Mouse (Mus musculus) testis, postnatal 10 days (tissue): ENCODE results near the gene Pfkfb4.

Source experiments
- DNase-seq: peaks from one replicate; pipeline ENCODE4 v3.0.0; 2021; ENCODE audit warnings: low spot score

Pfkfb4 gene

DNA sequence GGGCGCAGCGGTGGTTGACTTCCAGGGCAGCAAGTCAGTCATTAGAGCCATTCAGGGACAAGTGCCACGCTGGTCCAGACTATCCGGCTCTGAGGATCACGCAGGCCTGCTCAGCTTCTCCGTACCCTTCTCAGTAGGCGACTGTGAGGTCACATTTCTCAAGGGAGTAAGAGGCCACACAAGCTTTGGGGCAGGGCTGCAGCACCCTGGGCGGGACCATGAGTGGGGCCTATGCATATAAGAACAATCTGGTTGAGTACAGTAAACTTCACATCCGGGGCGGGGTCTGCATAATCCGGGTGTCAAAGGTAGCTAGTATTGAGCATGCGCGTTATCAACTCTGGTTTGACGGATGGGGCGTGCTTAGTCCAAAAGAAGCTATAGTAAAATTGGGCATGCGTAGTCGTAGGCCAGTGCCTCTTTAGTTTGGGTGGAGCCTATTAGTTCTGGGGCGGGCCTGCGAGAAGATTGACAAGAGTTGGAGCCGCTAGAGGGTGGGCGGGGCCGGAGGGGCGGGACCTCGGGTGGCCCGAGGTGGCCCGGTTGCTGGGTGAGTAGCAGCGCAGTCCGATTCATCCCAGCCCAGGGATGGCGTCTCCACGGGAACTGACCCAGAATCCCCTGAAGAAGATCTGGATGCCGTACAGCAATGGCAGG lies at the start of gene Pfkfb4:
TSS of gene Pfkfb4 (plus strand) at position 351 of the 657 bp plus-strand sequence.
- DNase-seq: peak; percentile 90

- peak; percentile 35 for DNase-seq
Measured at GRCm38 (mm10) chr9:108945111-108945510, 46.5 kb upstream of the Pfkfb4 start.

DNA sequence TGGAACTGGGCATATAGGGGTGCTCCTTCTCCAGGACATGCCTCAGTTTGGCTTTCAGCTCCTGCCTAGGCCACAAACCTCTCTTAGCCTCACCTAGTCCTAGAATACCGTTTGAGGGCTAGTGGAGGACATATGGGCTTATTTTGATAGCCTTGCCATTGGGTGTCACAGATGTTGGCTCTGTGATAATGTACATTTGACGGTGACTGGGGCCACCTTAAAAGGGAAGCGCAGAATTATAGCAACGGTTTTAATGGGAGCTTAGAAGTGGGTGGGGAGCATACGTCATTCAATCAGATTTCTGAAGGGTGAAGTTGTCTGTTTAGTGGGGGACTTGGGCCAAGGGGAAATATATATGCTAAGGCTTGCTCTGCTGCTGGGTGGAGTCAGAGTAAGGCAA lies 46.0 kb upstream of the Pfkfb4 start:
- DNase-seq: no peak

GRCm38 (mm10) chr9:108949231-108949966 lies 42.2 kb upstream of the Pfkfb4 start:
- DNase-seq: peak; percentile 67

DNA sequence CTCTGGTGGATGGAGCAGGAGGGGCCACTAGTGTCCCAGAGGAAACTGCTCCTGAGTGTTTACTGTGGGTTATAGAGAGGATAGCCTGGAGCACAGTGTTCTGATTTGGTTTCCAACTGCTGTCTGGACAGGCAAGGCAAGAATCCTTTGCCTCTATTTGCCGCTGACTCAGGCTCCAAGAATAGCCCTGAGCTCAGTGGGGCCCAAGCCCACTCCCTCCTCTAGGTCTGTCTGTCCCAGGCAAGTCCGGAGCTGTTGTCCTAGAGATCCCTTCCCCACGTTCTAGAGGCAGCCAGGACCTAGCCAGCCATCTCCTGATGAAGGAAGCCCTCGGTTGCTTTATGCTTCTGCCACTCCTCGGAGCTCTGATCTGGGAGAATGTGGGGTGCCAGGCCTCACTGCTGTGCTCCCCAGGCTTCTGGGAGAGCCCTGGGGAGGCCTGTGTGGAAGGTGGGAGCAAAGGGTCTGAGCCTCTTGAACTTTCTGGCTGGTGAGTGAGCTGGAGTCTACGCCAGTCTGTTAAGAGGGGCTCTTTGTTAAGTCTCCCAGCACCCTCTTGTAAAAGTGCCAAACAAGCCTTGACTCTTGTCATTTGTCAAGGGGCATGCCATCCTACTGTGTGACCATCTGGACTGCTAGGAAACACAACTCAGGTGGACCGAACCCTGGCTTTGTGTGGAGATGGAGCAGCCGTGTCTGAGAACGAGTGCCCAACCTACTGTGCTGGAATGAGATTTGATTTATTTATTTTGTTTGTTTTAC lies 41.4 kb upstream of the Pfkfb4 start:
- no peak for DNase-seq

GRCm38 (mm10) chr9:108953081-108953636 lies 38.4 kb upstream of the Pfkfb4 start, which contains the start of gene Col7a1:
Gene Col7a1 (plus strand): TSS chr9:108953586.
- DNase-seq: no peak

DNA sequence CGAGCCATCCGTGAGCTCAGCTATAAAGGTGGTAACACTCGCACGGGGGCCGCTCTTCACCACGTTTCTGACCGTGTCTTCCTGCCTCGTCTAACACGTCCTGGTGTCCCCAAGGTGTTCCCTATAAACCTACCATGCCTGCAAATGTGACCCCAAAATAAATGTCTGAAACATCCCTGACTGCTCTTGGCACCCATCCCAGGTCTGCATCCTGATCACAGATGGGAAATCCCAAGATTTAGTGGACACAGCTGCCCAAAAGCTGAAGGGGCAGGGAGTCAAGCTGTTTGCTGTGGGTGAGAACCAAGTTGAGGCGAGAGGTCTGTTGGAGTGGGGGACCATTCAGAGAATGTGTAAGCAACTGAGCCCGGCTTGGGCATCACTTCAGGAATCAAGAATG lies 36.3 kb upstream of the Pfkfb4 start:
- no peak for DNase-seq

GRCm38 (mm10) chr9:108955846-108956245 lies 35.7 kb upstream of the Pfkfb4 start:
- DNase-seq: no peak

- no peak for DNase-seq
Measured at GRCm38 (mm10) chr9:108963577-108963976, 28.0 kb upstream of the Pfkfb4 start.

GRCm38 (mm10) chr9:108964338-108964737 lies 27.2 kb upstream of the Pfkfb4 start:
- DNase-seq: no peak

DNA sequence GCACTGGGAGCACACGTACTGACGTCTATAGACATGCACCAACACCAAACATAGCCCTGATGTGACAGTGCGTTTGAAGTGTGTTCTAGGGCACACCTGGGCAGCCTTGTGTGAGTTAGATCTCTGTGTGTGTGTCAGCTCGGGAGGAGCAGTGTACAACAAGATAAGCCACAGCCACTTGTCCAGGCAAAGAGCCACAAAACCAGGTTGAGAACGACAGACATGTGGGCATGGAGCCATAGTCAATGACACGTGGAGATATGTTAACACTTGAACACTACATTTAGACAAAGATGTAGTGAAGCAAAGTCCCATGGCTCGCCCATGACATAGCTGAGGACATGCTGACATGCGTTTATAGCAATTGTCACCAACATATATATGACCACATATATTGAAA lies 21.0 kb upstream of the Pfkfb4 start:
- DNase-seq: no peak

DNA sequence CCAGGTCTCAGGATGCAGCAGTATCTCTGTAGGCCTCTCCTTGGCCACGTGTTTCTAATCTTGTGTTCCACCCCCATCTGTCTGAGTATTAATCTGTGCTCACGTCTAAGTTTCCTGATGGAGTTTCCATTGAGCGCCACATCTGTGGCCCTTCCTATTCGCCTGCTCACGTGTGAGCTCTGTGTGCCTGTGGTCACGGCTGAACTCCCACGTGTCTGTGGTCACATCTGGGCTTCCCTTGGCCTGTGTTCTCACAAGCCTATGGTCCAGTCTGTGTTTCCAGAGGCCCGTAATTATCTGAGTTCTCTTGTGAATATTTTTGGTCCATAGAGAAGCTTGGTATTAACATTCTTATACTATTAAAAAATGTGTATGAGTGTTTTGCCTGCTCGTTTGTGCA lies 15.1 kb upstream of the Pfkfb4 start:
- no peak for DNase-seq

DNA sequence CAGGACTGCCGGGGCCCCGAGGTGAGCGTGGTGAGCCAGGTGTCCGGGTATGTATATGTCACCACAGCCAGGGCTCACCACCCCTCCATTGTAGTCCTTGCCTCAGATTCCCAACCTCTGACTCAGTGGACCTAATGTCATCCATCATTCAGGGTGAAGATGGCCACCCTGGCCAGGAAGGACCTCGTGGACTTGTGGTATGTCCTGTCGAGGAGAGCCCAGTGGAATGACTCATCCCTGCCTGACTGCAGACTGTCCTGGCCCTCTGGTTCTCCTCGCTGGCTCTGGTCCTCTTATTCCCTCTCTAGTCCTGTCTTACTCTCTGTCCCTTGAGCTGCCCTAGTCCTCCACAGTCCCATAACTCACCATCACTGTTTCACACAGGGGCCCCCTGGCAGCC lies 13.6 kb upstream of the Pfkfb4 start:
- DNase-seq: no peak

DNA sequence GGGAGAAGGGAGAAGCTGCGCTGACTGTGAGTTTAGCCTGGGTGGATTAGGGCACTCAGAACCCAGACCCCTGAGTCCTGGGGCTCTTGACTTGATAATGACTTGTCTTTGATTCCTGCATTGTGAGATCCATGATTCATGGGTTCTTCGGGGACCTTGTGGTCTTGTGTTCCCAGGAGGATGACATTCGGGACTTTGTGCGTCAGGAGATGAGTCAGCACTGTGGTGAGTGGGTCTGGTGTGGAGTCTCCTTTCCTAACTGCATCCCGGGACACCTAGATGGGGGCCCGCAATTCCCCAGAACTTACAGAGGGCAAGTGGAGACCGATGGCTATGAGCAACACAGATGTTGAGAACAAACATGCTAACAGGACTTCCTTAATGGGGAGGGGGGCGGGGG lies 9.1 kb upstream of the Pfkfb4 start:
- no peak for DNase-seq

- no peak for DNase-seq
Measured at GRCm38 (mm10) chr9:108983209-108983608, 8.4 kb upstream of the Pfkfb4 start.

DNA sequence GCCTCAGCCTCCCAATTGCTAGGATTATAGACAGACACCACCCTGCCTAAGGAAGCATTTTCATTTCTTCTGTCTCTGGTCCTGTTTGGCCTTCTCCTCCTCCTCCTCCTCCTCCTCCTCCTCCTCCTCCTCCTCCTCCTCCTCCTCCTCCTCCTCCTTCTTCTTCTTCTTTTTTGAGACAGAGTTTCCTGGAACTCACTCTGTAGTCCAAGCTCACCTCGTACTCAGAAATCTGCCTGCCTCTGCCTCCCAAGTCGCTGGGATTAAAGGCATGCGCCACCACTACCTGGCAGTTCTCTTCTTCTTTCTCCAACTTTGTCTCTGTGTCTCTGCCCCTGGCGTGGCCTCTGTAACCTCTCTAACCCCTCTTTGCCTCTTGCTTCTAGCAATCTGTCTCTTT lies 5.9 kb upstream of the Pfkfb4 start, which contains the start of gene Ucn2:
TSS of gene Ucn2 (plus strand) at position 301 of the 400 bp plus-strand sequence.
- no peak for DNase-seq

GRCm38 (mm10) chr9:108987704-108988350 lies 3.8 kb upstream of the Pfkfb4 start:
- peak; percentile 78 for DNase-seq

GRCm38 (mm10) chr9:108989802-108990461 lies 1.6 kb upstream of the Pfkfb4 start:
- no peak for DNase-seq

- no peak for DNase-seq
Measured at GRCm38 (mm10) chr9:108990462-108990820, 1.1 kb upstream of the Pfkfb4 start.

DNA sequence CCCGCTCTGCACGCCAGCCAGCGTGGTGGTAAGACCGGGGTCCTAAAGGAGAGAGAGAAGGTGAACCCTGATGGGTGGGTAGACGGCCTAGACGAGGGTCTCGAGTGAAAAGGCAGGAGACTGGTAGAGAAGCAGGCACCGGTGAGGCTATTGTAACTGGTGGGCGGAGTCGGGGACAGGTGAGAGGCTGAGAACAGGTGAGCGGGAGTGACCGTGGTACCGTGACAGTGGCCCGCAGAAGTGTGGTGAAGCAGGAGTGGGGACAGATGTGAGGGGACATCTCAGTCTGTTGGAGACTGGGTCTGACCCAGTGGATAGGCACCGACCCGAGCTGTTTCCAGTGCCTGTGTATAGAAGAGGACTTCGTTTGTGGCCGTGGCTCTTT lies 499 bp downstream of the Pfkfb4 start:
- peak; percentile 69 for DNase-seq

DNA sequence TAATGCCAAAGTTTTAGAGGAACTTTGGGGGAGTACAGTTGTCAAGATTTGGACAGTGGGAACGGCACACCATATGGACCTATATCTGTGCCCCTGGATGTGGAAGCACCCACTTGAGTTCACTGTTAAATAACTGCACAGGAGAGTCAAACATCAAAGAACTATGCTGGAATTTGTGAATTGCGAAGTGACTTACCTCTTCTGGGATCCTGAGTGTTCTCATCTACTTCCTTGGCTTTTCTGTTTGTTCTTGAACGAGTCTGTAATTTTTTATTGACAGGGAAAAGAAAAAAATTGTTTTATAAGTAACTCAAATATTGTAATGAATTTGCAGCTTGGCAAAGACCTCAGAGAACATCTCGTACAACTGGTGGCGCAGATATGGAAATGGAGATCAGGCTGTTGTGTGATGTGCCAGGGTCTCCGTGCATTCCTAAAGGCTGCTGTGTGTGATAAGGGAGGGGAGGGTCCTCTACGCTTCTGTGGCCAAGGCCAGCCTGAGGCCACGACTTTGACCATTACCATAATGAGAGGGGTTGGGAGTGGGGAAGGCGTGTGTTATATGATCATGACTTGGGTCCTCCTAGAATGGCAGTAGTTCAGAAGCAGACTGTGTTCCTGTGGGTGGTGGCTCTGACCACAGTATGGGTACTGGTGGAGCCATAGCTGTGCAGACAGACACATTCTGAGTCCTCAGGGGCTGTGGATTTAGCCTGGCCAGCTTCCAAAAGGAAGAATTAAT lies 1.2 kb downstream of the Pfkfb4 start:
- DNase-seq: no peak
